In genomic region chr16:58451647-58452046, GRCm38 (mm10) we compare ENCODE assay signal across 25 mouse cellular contexts. TPM values are rescaled to one million over a fixed set of nuclear protein-coding genes. Genes with fewer than 3 reads are reported as not detected.
DNase-seq lines count a peak whose midpoint lies in the region; ATAC-seq and TF ChIP-seq lines count a peak whose summit lies in the region.
"Had no signal": no experiment of that assay in that cellular context is flagged by ENCODE, and none has a peak within 500 bp of the region (broad histone marks: within the 10 kb centered on the region; RNA-seq: fewer than 3 reads in every experiment).

No protein-coding gene starts in this region.

- peaks cover 4% of the 10 kb centered on the region; the same call in 1 of the 2 replicates for H3K4me1 ChIP-seq in heart, postnatal 0 days (ENCODE audit: control insufficient read depth, insufficient read depth)
- peaks cover 20% of the 10 kb centered on the region for H3K4me1 ChIP-seq in heart, embryonic 12.5 days (replicated peaks)
- peaks cover 73% of the 10 kb centered on the region for H3K4me1 ChIP-seq in liver, embryonic 12.5 days
- peaks cover 28% of the 10 kb centered on the region for H3K4me1 ChIP-seq in liver, embryonic 11.5 days (replicated peaks; ENCODE audit: control insufficient read depth, insufficient read depth, low read length)
- H3K4me1 ChIP-seq: embryonic facial prominence, embryonic 12.5 days; forebrain, embryonic 15.5 days; hindbrain, embryonic 10.5 days; intestine, embryonic 15.5 days; limb, embryonic 13.5 days; neural tube, embryonic 13.5 days had no signal

- CTCF ChIA-PET in Patski (lab: Charles Lee): no interaction called here

- DNase-seq in gastrocnemius, adult 2 months: no peak
- DNase-seq in gastrocnemius, adult 18-20 months (ENCODE audit: low spot score): no peak
- DNase-seq in heart, postnatal 0 days (ENCODE audit: low spot score): no peak
- DNase-seq in liver, embryonic 11.5 days (ENCODE audit: low spot score): no peak
- no peak for DNase-seq in Patski (ENCODE audit: low read depth, low spot score)
- DNase-seq: adrenal gland, postnatal 25 days; cerebellum, adult 11-12 months; cerebellum, adult 9-11 months; embryo, embryonic 11 days; gastrocnemius, postnatal 14 days; kidney, adult 8-10 months; kidney, postnatal 10 days; layer of hippocampus, adult 9-11 months; lung, postnatal 36 days; thymus, postnatal 4 days had no signal

- H3K9ac ChIP-seq in heart, postnatal 0 days (replicated peaks; ENCODE audit: low read depth, low read length): no peak overlapping the region
- H3K9ac ChIP-seq in heart, embryonic 12.5 days: no peak overlapping the region
- no peak overlapping the region for H3K9ac ChIP-seq in liver, embryonic 12.5 days
- H3K9ac ChIP-seq in liver, embryonic 11.5 days (ENCODE audit: low read depth, low read length): no peak overlapping the region
- H3K9ac ChIP-seq: embryonic facial prominence, embryonic 12.5 days; forebrain, embryonic 15.5 days; intestine, embryonic 15.5 days; limb, embryonic 13.5 days; neural tube, embryonic 13.5 days had no signal

- in situ Hi-C loops in Patski (cut with MboI; ENCODE audit: low pct_unique_long_range_greater_than_20kb): loop anchor here (10.0 kb wide), 1 partner anchor 157 kb away; no protein-coding TSS in a partner anchor

- no peak overlapping the region for H3K4me2 ChIP-seq in heart, postnatal 0 days (ENCODE audit: low read depth, low read length)
- H3K4me2 ChIP-seq in heart, embryonic 12.5 days: no peak overlapping the region
- H3K4me2 ChIP-seq in liver, embryonic 12.5 days: no peak overlapping the region
- no peak overlapping the region for H3K4me2 ChIP-seq in liver, embryonic 11.5 days
- H3K4me2 ChIP-seq: embryonic facial prominence, embryonic 12.5 days; forebrain, embryonic 15.5 days; intestine, embryonic 15.5 days; limb, embryonic 13.5 days; midbrain, embryonic 11.5 days; neural tube, embryonic 13.5 days had no signal

- H3K27me3 ChIP-seq in heart, postnatal 0 days (ENCODE audit: control insufficient read depth, insufficient read depth, low read length): no peaks in the 10 kb centered on the region
- H3K27me3 ChIP-seq in heart, embryonic 12.5 days (replicated peaks): no peaks in the 10 kb centered on the region
- no peaks in the 10 kb centered on the region for H3K27me3 ChIP-seq in liver, embryonic 12.5 days (replicated peaks)
- no peaks in the 10 kb centered on the region for H3K27me3 ChIP-seq in liver, embryonic 11.5 days (replicated peaks; ENCODE audit: control insufficient read depth, insufficient read depth, low read length)
- H3K27me3 ChIP-seq in Patski: no peaks in the 10 kb centered on the region
- H3K27me3 ChIP-seq: embryonic facial prominence, embryonic 12.5 days; forebrain, embryonic 15.5 days; intestine, embryonic 15.5 days; limb, embryonic 13.5 days; neural tube, embryonic 13.5 days had no signal

- WGBS in heart, postnatal 0 days: 84% methylated on average over 5 of the region's 5 CpGs
- 93% methylated on average over 5 of the region's 5 CpGs for WGBS in heart, embryonic 12.5 days
- WGBS in liver, embryonic 12.5 days (ENCODE audit: insufficient replicate concordance): 88% methylated on average over 5 of the region's 5 CpGs
- 92% methylated on average over 5 of the region's 5 CpGs for WGBS in liver, embryonic 11.5 days

- no peak for TF ChIP-seq EP300 in heart, postnatal 0 days (IDR thresholded peaks at IDR 0.05; ENCODE audit: low read depth)

- intact Hi-C loops in gastrocnemius, adult 2 months (cut with DNase I): loop anchor here (1.0 to 5.0 kb wide), 3 partner anchors 44 to 301 kb away; partner anchors contain the start of gene Dcbld2

- ATAC-seq in heart, postnatal 0 days (ENCODE audit: insufficient read depth, low read depth): no peak
- no peak for ATAC-seq in heart, embryonic 12.5 days (ENCODE audit: insufficient number of reproducible peaks, low FRiP score)
- ATAC-seq in liver, embryonic 12.5 days: no peak
- ATAC-seq in liver, embryonic 11.5 days (replicated peaks; ENCODE audit: low FRiP score): no peak
- no peak for ATAC-seq in Patski
- ATAC-seq: forebrain, embryonic 15.5 days; hindbrain, embryonic 16.5 days; intestine, embryonic 15.5 days had no signal

- H3K4me3 ChIP-seq in gastrocnemius, adult 2 months: no peak overlapping the region
- H3K4me3 ChIP-seq in heart, postnatal 0 days (ENCODE audit: low read depth, low read length): no peak overlapping the region
- no peak overlapping the region for H3K4me3 ChIP-seq in heart, embryonic 12.5 days
- H3K4me3 ChIP-seq in liver, embryonic 12.5 days: no peak overlapping the region
- H3K4me3 ChIP-seq in liver, embryonic 11.5 days (ENCODE audit: low read depth, low read length): no peak overlapping the region
- H3K4me3 ChIP-seq: embryonic facial prominence, embryonic 12.5 days; forebrain, embryonic 15.5 days; hindbrain, embryonic 10.5 days; intestine, embryonic 15.5 days; limb, embryonic 13.5 days; neural tube, embryonic 13.5 days had no signal

- POLR2A ChIA-PET in Patski (lab: Charles Lee): no interaction called here

- no peaks in the 10 kb centered on the region for H3K9me3 ChIP-seq in heart, postnatal 0 days (replicated peaks; ENCODE audit: control insufficient read depth, low read length)
- no peaks in the 10 kb centered on the region for H3K9me3 ChIP-seq in heart, embryonic 12.5 days (replicated peaks)
- H3K9me3 ChIP-seq in liver, embryonic 12.5 days (replicated peaks): no peaks in the 10 kb centered on the region
- no peaks in the 10 kb centered on the region for H3K9me3 ChIP-seq in liver, embryonic 11.5 days (ENCODE audit: control insufficient read depth, low read length)
- H3K9me3 ChIP-seq: embryonic facial prominence, embryonic 12.5 days; forebrain, embryonic 15.5 days; hindbrain, embryonic 10.5 days; intestine, embryonic 15.5 days; limb, embryonic 13.5 days; neural tube, embryonic 13.5 days had no signal

- no peak overlapping the region for H3K27ac ChIP-seq in gastrocnemius, adult 2 months
- no peak overlapping the region for H3K27ac ChIP-seq in heart, postnatal 0 days (ENCODE audit: low read depth)
- no peak overlapping the region for H3K27ac ChIP-seq in heart, embryonic 12.5 days (ENCODE audit: poor library complexity, severe bottlenecking)
- 0 out of 2 replicates have a peak overlapping the region, but pooled peaks have one; percentile 3 for H3K27ac ChIP-seq in liver, embryonic 12.5 days
- H3K27ac ChIP-seq in liver, embryonic 11.5 days (ENCODE audit: low read depth, low read length): no peak overlapping the region
- H3K27ac ChIP-seq: embryonic facial prominence, embryonic 12.5 days; forebrain, embryonic 15.5 days; hindbrain, embryonic 10.5 days; intestine, embryonic 15.5 days; limb, embryonic 13.5 days; neural tube, embryonic 13.5 days had no signal

- peak; percentile 49 for TF ChIP-seq CTCF in gastrocnemius, adult 2 months (IDR thresholded peaks at IDR 0.05)
- TF ChIP-seq CTCF in heart, postnatal 0 days (IDR thresholded peaks at IDR 0.05; ENCODE audit: low read depth): peak; percentile 26
- TF ChIP-seq CTCF in Patski (IDR thresholded peaks at IDR 0.05): peak; percentile 55

- peaks cover 44% of the 10 kb centered on the region for H3K36me3 ChIP-seq in heart, postnatal 0 days (replicated peaks; ENCODE audit: control insufficient read depth, insufficient read depth, low read length)
- H3K36me3 ChIP-seq in heart, embryonic 12.5 days: peaks cover 52% of the 10 kb centered on the region
- peaks cover 18% of the 10 kb centered on the region; the same call in 1 of the 2 replicates for H3K36me3 ChIP-seq in liver, embryonic 12.5 days
- H3K36me3 ChIP-seq in liver, embryonic 11.5 days (ENCODE audit: control insufficient read depth, insufficient read depth, low read length): peaks cover 8% of the 10 kb centered on the region; the same call in 1 of the 2 replicates

RNA-seq across cellular contexts. Expression of gene Dcbld2, which starts 43.4 kb away (rescaled TPM):
- 1 to 10 TPM; 4.0 to 6.3 TPM for total RNA-seq in gastrocnemius, adult 2 months (2021)
- total RNA-seq in gastrocnemius, adult 18-20 months (2021): 1 to 10 TPM; 3.6 to 4.2 TPM
- 26.5 and 38.4 TPM in 2 replicates for total RNA-seq in heart, postnatal 0 days (2014; rRNA removed; ENCODE audit: low replicate concordance)
- 3.9 and 4.1 TPM in 2 replicates for polyA plus RNA-seq in heart, postnatal 0 days (2015; fragmentation: Nextera tagmentation; extraction: Ambion mirVana)
- polyA plus RNA-seq in heart, embryonic 12.5 days (2016; fragmentation: Nextera tagmentation; extraction: Ambion mirVana): 16.1 and 18.5 TPM in 2 replicates
- 4.7 and 6.1 TPM in 2 replicates for polyA plus RNA-seq in liver, embryonic 12.5 days (2016; fragmentation: Nextera tagmentation; extraction: Ambion mirVana)
- polyA plus RNA-seq in liver, embryonic 11.5 days (2014; fragmentation: Nextera tagmentation; extraction: Ambion mirVana): 9.1 and 9.4 TPM in 2 replicates
- polyA plus RNA-seq in Patski (2021): 43.3 TPM
